Mouse (Mus musculus) monocyte, adult 2 months (primary cell): ENCODE measurements around the gene Cntn6.

Experiments
- DNase-seq, 2 experiments: peaks; one replicate each; pipeline ENCODE4 v3.0.0; 2022; ENCODE audit warnings: low spot score in 2 of 2, low read depth in 1 of 2

The Cntn6 gene

GRCm38 (mm10) chr6:104738999-104739398 lies 246.4 kb downstream of the Cntn6 start:
- DNase-seq = no peak

- DNase-seq = no peak
Observed at GRCm38 (mm10) chr6:104758125-104758524, 265.5 kb downstream of the Cntn6 start.

GRCm38 (mm10) chr6:104761226-104761625 lies 268.6 kb downstream of the Cntn6 start:
- DNase-seq = no peak

- DNase-seq = no peak
Observed at GRCm38 (mm10) chr6:104783891-104784290, 291.3 kb downstream of the Cntn6 start.

GRCm38 (mm10) chr6:104787502-104787901 lies 294.9 kb downstream of the Cntn6 start:
- no peak for DNase-seq

- no peak for DNase-seq
Observed at GRCm38 (mm10) chr6:104808526-104808925, 315.9 kb downstream of the Cntn6 start.

- DNase-seq = no peak
Observed at GRCm38 (mm10) chr6:104815610-104816009, 323.0 kb downstream of the Cntn6 start.

GRCm38 (mm10) chr6:104879711-104880110 lies 387.1 kb downstream of the Cntn6 start:
- no peak for DNase-seq

- no peak for DNase-seq
Observed at GRCm38 (mm10) chr6:104884021-104884420, 391.4 kb downstream of the Cntn6 start.

- no peak for DNase-seq
Observed at GRCm38 (mm10) chr6:104885829-104886228, 393.2 kb downstream of the Cntn6 start.

GRCm38 (mm10) chr6:104891071-104891470 lies 398.5 kb downstream of the Cntn6 start:
- DNase-seq = no peak
